Mouse (Mus musculus) heart, postnatal 0 days (tissue): ENCODE data around the gene Fgd1. TPM values are rescaled to one million over a fixed set of nuclear protein-coding genes. Genes with fewer than 3 reads are reported as not detected.

Experiments
- ATAC-seq: fragments of 200-750 bp; cut with Nextera tagmentation; 2 replicates; pipeline ENCODE4 v1.8.0; 2017; ENCODE audit warnings: low read depth, moderate number of reproducible peaks, moderate library complexity; ENCODE audit not compliant: insufficient read depth
- DNase-seq: peaks from one replicate; pipeline ENCODE4 v3.0.0-alpha.2; 2016; ENCODE audit warnings: low spot score
- H3K27ac ChIP-seq: fragments of 300-500 bp; sonication (generic); 2 replicates; pipeline ENCODE4 v1.5.1; 2014; ENCODE audit warnings: low read depth, mild to moderate bottlenecking
- H3K27me3 ChIP-seq: fragments of 300-500 bp; sonication (generic); 2 replicates; pipeline ENCODE4 v1.6.1; 2014; ENCODE audit warnings: low read length, mixed read lengths; ENCODE audit not compliant: control insufficient read depth, insufficient read depth
- H3K36me3 ChIP-seq: fragments of 300-500 bp; sonication (generic); replicated peaks from 2 replicates; pipeline ENCODE4 v1.6.1; 2014; ENCODE audit warnings: low read length, mixed read lengths; ENCODE audit not compliant: control insufficient read depth, insufficient read depth
- H3K4me1 ChIP-seq: fragments of 300-500 bp; sonication (generic); 2 replicates; pipeline ENCODE4 v1.6.1; 2014; ENCODE audit warnings: antibody characterized with exemption; ENCODE audit not compliant: control insufficient read depth, insufficient read depth
- H3K4me2 ChIP-seq: fragments of 300-500 bp; sonication (generic); 2 replicates; pipeline ENCODE4 v1.6.1; 2014; ENCODE audit warnings: low read depth, mild to moderate bottlenecking, low read length, moderate library complexity
- H3K4me3 ChIP-seq: fragments of 300-500 bp; sonication (generic); 2 replicates; pipeline ENCODE4 v1.5.1; 2014; ENCODE audit warnings: low read depth, low read length
- H3K9ac ChIP-seq: fragments of 300-500 bp; sonication (generic); replicated peaks from 2 replicates; pipeline ENCODE4 v1.6.1; 2014; ENCODE audit warnings: low read depth, low read length, mixed read lengths
- H3K9me3 ChIP-seq: fragments of 300-500 bp; sonication (generic); replicated peaks from 2 replicates; pipeline ENCODE4 v1.6.1; 2016; ENCODE audit warnings: low read length; ENCODE audit not compliant: control insufficient read depth
- CTCF ChIP-seq: IDR thresholded peaks from 2 replicates; pipeline ENCODE4 v1.5.1; 2016; ENCODE audit warnings: antibody characterized with exemption, control low read depth, low read depth
- EP300 ChIP-seq: IDR thresholded peaks from 2 replicates; pipeline ENCODE4 v1.6.1; 2016; ENCODE audit warnings: antibody characterized with exemption, low read depth
- WGBS: fragments of 180-500 bp; shearing (Covaris S2); extraction: QIAGEN DNeasy Blood & Tissue Kit; methylation state at CpG from one replicate; pipeline ENCODE4 v1.1.7; 2014; 5-methylcytosine and 5-hydroxymethylcytosine counted together
- polyA plus RNA-seq: library from polyadenylated mRNA; unstranded; fragments of >200 nt; fragmentation: Nextera tagmentation; extraction: Ambion mirVana; gene quantifications from 2 replicates; pipeline ENCODE4 v1.2.1, GENCODE M21; 2015
- total RNA-seq: library from RNA; depleted of rRNA; stranded (reverse); fragments of >200 nt; gene quantifications from 2 replicates; pipeline ENCODE4 v1.2.3, GENCODE M21; 2014; ENCODE audit warnings: low replicate concordance

The Fgd1 gene
- total and polyA plus RNA-seq, 2 experiments from 2014 or later: 5.1 to 11.4 TPM

DNA sequence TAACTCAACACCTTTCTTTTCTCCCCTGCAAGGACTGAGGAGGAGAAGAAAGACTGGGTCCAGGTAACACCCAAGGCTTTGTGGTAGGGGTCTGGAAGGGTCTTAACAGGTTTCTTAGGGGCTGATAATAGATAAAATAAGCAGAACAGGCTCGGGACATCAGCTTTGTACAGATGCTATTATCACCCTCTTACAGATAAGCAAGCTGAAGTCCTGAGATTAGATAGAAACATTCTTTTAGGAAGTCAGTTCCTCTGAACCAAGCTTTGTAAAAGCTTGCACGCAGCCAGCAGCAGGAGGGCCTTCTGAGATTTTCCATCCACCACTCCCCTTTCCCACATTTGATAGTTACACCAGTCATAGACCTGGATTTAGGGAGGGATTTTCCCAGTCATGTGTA, 39.6 kb downstream of the Fgd1 start:
- 11% methylated on average over 2 of the region's 2 CpGs for WGBS
- no peak for ATAC-seq
- H3K27me3 ChIP-seq: no peaks in the 10 kb centered on the region
- no peak overlapping the region for H3K9ac ChIP-seq
- TF ChIP-seq EP300 (no peak), CTCF (no peak)
- H3K4me2 ChIP-seq: no peak overlapping the region
- H3K36me3 ChIP-seq: peaks cover 30% of the 10 kb centered on the region
- no peak for DNase-seq
- H3K27ac ChIP-seq: no peak overlapping the region
- no peaks in the 10 kb centered on the region for H3K4me1 ChIP-seq
- no peaks in the 10 kb centered on the region for H3K9me3 ChIP-seq
- H3K4me3 ChIP-seq: no peak overlapping the region

DNA sequence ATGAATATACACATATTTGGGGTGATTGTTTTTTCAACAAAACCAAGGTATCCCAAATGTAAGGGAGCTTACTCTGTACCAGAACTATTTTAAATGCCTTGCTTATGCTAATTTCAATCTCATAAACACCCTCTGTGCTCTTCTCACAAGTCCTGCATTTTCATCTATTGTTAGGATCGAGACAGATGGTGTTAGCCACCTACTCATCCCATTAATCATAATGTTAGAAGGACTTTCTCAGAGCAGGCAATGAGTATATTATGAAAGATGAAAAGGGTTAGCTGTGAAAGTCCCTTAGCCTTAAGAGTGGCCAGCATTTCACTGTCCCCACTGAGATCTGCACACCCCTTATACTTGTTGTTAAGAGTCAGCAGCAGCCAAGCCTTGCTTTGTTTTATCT, 41.5 kb downstream of the Fgd1 start:
- H3K9ac ChIP-seq: no peak overlapping the region
- DNase-seq: no peak
- no peaks in the 10 kb centered on the region for H3K9me3 ChIP-seq
- H3K27ac ChIP-seq: no peak overlapping the region
- H3K27me3 ChIP-seq: no peaks in the 10 kb centered on the region
- no peak overlapping the region for H3K4me3 ChIP-seq
- WGBS: 76% methylated on average over 1 of the region's 1 CpGs
- no peaks in the 10 kb centered on the region for H3K4me1 ChIP-seq
- TF ChIP-seq EP300 (no peak), CTCF (no peak)
- peaks cover 28% of the 10 kb centered on the region for H3K36me3 ChIP-seq
- no peak for ATAC-seq
- no peak overlapping the region for H3K4me2 ChIP-seq

DNA sequence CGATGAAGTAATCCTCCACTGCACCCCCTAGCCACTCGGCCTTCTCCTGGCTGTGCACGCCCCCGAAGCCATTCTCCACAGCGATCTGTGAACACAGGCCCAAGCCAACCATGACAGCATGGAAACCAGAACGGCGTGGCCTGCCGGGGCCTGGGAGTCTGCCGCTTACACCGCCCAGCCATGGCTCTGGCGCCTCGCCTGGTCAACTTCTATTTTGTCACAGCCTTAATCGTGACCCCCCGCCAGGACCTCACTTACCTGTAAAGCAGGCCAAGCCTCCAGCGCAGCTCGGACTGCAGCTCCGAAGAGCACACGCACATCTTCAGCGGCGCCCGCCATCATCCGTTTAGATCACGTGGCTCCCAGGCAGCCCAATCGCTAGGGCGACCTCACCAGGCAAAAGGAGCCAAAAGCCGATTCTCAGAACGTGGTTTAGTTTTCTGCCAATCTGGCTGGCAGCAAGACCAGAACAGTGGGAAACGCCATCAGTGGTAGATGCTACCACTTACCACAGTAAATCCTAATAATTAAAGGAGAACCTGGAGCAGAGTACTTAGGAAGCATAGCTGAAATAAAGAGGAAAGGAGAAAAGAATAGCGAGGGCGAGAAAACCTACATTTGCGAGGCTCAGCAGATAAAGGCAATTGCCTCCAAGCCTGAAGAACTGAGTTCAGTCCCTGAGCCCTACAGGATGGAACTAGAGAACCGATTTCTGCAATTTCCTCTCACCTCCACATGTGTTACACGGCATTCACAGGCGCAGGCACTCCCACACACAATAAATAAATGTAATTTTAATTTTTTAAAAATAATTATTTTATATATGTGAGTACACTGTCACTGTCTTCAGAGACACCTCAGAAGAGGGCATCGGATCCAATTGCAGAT, 50.5 kb downstream of the Fgd1 start, which contains the start of gene Tsr2:
Tsr2 (minus strand) TSS at position 373 of the 888 bp plus-strand sequence.
- peak within 1 kb of the TSS; percentile 50 for H3K27ac ChIP-seq
- DNase-seq: peak; percentile 50
- H3K4me1 ChIP-seq: no peaks in the 10 kb centered on the region
- no peaks in the 10 kb centered on the region for H3K9me3 ChIP-seq
- no peaks in the 10 kb centered on the region for H3K36me3 ChIP-seq
- no peaks in the 10 kb centered on the region for H3K27me3 ChIP-seq
- peak within 1 kb of the TSS; percentile 57 for H3K9ac ChIP-seq
- peak; percentile 22; the same call in 1 of the 2 replicates for TF ChIP-seq CTCF
- no peak for TF ChIP-seq EP300
- H3K4me3 ChIP-seq: peak within 1 kb of the TSS; percentile 69
- WGBS: 22% methylated on average over 35 of the region's 35 CpGs
- H3K4me2 ChIP-seq: peak within 1 kb of the TSS; percentile 71
- peak; percentile 90 for ATAC-seq

DNA sequence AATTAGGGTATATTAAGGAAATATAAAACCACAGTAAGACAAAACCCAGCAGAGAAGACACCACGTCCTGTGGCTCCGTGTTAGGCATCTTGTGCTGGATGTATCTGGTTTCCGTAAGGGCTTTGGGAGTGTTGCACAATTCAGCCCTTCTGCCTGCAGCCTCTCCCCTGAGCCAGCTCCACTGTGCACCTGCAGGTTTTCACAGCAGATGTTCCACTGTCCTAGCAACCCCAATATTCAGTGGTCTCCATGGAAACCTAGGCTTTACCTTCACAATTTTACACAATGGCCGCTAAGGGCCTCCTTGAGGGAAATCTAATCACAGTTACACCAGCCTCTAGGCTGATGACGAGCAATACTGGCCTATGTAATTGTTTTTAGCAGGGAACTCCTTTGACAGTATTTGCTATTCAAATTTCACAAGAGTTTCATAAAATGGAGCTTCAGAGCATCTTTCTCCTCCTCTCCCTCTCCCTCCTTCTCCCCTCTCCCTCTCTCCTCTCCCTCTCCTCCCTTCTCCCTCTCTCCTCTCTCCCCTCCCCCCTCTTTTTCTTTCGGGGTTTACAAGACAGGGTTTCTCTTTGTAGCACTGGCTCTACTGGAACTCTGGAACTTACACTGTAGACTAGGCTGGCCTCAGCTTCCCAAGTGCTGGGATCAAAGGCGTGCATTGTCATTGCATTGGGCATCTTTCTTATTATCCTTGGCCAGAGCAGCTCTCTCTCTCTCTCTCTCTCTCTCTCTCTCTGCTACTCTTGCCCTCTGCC, 61.5 kb downstream of the Fgd1 start:
- ATAC-seq (no peak), DNase-seq (no peak)
- H3K36me3 ChIP-seq: no peaks in the 10 kb centered on the region
- 59% methylated on average over 7 of the region's 7 CpGs for WGBS
- H3K27me3 ChIP-seq: no peaks in the 10 kb centered on the region
- H3K4me2 ChIP-seq: no peak overlapping the region
- H3K9me3 ChIP-seq: no peaks in the 10 kb centered on the region
- TF ChIP-seq CTCF (no peak), EP300 (no peak)
- no peak overlapping the region for H3K4me3 ChIP-seq
- H3K9ac ChIP-seq: no peak overlapping the region
- no peaks in the 10 kb centered on the region for H3K4me1 ChIP-seq
- no peak overlapping the region for H3K27ac ChIP-seq

DNA sequence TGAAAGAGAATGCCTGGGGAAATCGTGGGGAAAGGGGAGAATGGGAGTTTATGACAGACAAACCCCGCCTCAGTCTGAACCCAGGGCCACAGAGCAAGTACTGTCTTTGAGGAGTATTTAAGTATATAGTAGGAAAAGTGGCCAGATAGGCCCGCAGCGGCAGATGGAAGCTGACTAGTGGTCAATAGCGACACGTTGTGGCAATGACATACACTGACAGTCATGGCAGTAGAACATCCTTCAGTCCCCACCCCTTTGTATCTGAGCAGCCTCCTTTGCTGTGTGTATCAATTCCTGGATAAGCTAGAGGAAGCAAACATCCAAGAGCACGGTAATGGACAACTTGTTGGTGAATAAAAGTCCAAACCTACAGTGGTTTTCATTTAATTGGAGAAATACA, 70.8 kb downstream of the Fgd1 start:
- DNase-seq (peak; percentile 53), ATAC-seq (peak; percentile 47; the same call in 1 of the 2 replicates)
- no peaks in the 10 kb centered on the region for H3K36me3 ChIP-seq
- H3K4me1 ChIP-seq: no peaks in the 10 kb centered on the region
- no peak overlapping the region for H3K4me3 ChIP-seq
- TF ChIP-seq CTCF (peak; percentile 59), EP300 (no peak)
- no peaks in the 10 kb centered on the region for H3K9me3 ChIP-seq
- WGBS: 12% methylated on average over 7 of the region's 7 CpGs
- no peak overlapping the region for H3K9ac ChIP-seq
- H3K27ac ChIP-seq: no peak overlapping the region
- no peak overlapping the region for H3K4me2 ChIP-seq
- H3K27me3 ChIP-seq: no peaks in the 10 kb centered on the region
